Mouse (Mus musculus) layer of hippocampus, postnatal 36 days (tissue): Measurements from ENCODE around the gene Olfr1371. TPM values are rescaled to one million over a fixed set of nuclear protein-coding genes. Genes with fewer than 3 reads are reported as not detected.
"Not testable (repeated sequence)": the region's sequence is repeated elsewhere in the genome, so short reads cannot be mapped to it uniquely, and the experiment has no call there.

Experiments used
- DNase-seq, 2 experiments: peaks; one replicate each; pipeline ENCODE4 v3.0.0; 2022
- total RNA-seq, 2 experiments: library from RNA; stranded (reverse); gene quantifications; 2 replicates each; pipeline ENCODE4 v1.2.3; 2021

The Olfr1371 gene
- total RNA-seq, 2 experiments from 2014 or later = not detected

- DNase-seq = no peak
These were observed 10.3 kb upstream of the Olfr1371 start for GRCm38 (mm10) chr11:52223968-52224682.

- no peak for DNase-seq
These were observed 9.1 kb upstream of the Olfr1371 start for GRCm38 (mm10) chr11:52222891-52223290.

GRCm38 (mm10) chr11:52221921-52222320 is 8.1 kb upstream of the Olfr1371 start:
- DNase-seq = not testable (repeated sequence)

GRCm38 (mm10) chr11:52220282-52220681 is 6.5 kb upstream of the Olfr1371 start:
- peak; percentile 60 to 73 for DNase-seq

GRCm38 (mm10) chr11:52196496-52197023 is 17.2 kb downstream of the Olfr1371 start:
- not testable (repeated sequence) for DNase-seq

- not testable (repeated sequence) for DNase-seq
These were observed 33.1 kb downstream of the Olfr1371 start for GRCm38 (mm10) chr11:52180651-52181050.

- not testable (repeated sequence) for DNase-seq
These were observed 33.9 kb downstream of the Olfr1371 start for GRCm38 (mm10) chr11:52179897-52180296.

GRCm38 (mm10) chr11:52168461-52168860 is 45.3 kb downstream of the Olfr1371 start:
- DNase-seq = no peak

GRCm38 (mm10) chr11:52167901-52168302 is 45.9 kb downstream of the Olfr1371 start:
- DNase-seq = not testable (repeated sequence)

- DNase-seq = no peak
These were observed 46.7 kb downstream of the Olfr1371 start for GRCm38 (mm10) chr11:52167126-52167525.

GRCm38 (mm10) chr11:52163926-52164325 is 49.9 kb downstream of the Olfr1371 start:
- no peak for DNase-seq

Other genes starting within 250 kb of the Olfr1371 start
- 10 to 100 TPM; 32.7 to 33.4 TPM for gene Cdkn2aipnl, start 246.3 kb downstream of the Olfr1371 start, total RNA-seq
- 100 to 1,000 TPM; 205 to 208 TPM for gene Ube2b, start 213.2 kb downstream of the Olfr1371 start, total RNA-seq
- 10 to 100 TPM; 15.0 to 19.8 TPM for gene Cdkl3, start 209.8 kb downstream of the Olfr1371 start, total RNA-seq
- 100 to 1,000 TPM; 112 to 117 TPM for gene Ppp2ca, start 115.3 kb downstream of the Olfr1371 start, total RNA-seq
- gene Olfr1373, start 68.5 kb downstream of the Olfr1371 start, total RNA-seq = not detected
- 100 to 1,000 TPM; 456 to 518 TPM for gene Skp1a, start 18.0 kb upstream of the Olfr1371 start, total RNA-seq
- gene Tcf7, start 69.0 kb upstream of the Olfr1371 start, total RNA-seq = 1 to 10 TPM; 2.6 to 2.9 TPM
- 100 to 1,000 TPM; 514 to 555 TPM for gene Vdac1, start 146.9 kb upstream of the Olfr1371 start, total RNA-seq
- 10 to 100 TPM; 66.6 to 69.5 TPM for gene 9530068E07Rik, start 182.4 kb upstream of the Olfr1371 start, total RNA-seq